Mouse (Mus musculus) midbrain, embryonic 11.5 days (tissue): ENCODE data around the gene Arhgef38. TPM values are rescaled to one million over a fixed set of nuclear protein-coding genes. Genes with fewer than 3 reads are reported as not detected.
A peak's percentile ranks its signal among the peaks of the same experiment; 100 is the strongest.

Experiments used
- ATAC-seq: fragments of 200-750 bp; cut with Nextera tagmentation; 2 replicates; pipeline ENCODE4 v1.8.0; 2017; ENCODE audit warnings: moderate TSS enrichment, moderate library complexity; ENCODE audit not compliant: low FRiP score
- DNase-seq: peaks from one replicate; pipeline ENCODE4 v3.0.0; 2015; ENCODE audit warnings: low spot score; ENCODE audit errors: missing footprints
- H3K27ac ChIP-seq: fragments of 300-500 bp; sonication (generic); 2 replicates; pipeline ENCODE4 v1.5.1; 2014; ENCODE audit warnings: low read depth, low read length
- H3K27me3 ChIP-seq: fragments of 300-500 bp; sonication (generic); 2 replicates; pipeline ENCODE4 v1.6.1; 2014; ENCODE audit warnings: mild to moderate bottlenecking, low read length, moderate library complexity, mixed read lengths; ENCODE audit not compliant: control insufficient read depth, insufficient read depth
- H3K36me3 ChIP-seq: fragments of 300-500 bp; sonication (generic); 2 replicates; pipeline ENCODE4 v1.6.1; 2014; ENCODE audit warnings: mild to moderate bottlenecking, low read length, moderate library complexity, mixed read lengths; ENCODE audit not compliant: control insufficient read depth, insufficient read depth
- H3K4me1 ChIP-seq: fragments of 300-500 bp; sonication (generic); 2 replicates; pipeline ENCODE4 v1.6.1; 2014; ENCODE audit warnings: low read length; ENCODE audit not compliant: control insufficient read depth, insufficient read depth
- H3K4me2 ChIP-seq: fragments of 300-500 bp; sonication (generic); 2 replicates; pipeline ENCODE4 v1.6.1; 2014; ENCODE audit warnings: mild to moderate bottlenecking, moderate library complexity
- H3K4me3 ChIP-seq: fragments of 300-500 bp; sonication (generic); 2 replicates; pipeline ENCODE4 v1.5.1; 2014; ENCODE audit warnings: low read depth, low read length
- H3K9ac ChIP-seq: fragments of 300-500 bp; sonication (generic); 2 replicates; pipeline ENCODE4 v1.6.1; 2014; ENCODE audit warnings: low read length
- H3K9me3 ChIP-seq: fragments of 300-500 bp; sonication (generic); 2 replicates; pipeline ENCODE4 v1.6.1; 2016; ENCODE audit warnings: low read length; ENCODE audit not compliant: control insufficient read depth
- WGBS: fragments of 180-500 bp; shearing (Covaris S2); extraction: QIAGEN DNeasy Blood & Tissue Kit; methylation state at CpG from one replicate; pipeline ENCODE4 v1.1.7; 2014; 5-methylcytosine and 5-hydroxymethylcytosine counted together
- polyA plus RNA-seq: library from polyadenylated mRNA; unstranded; fragments of >200 nt; fragmentation: Nextera tagmentation; extraction: Ambion mirVana; gene quantifications from 2 replicates; pipeline ENCODE4 v1.2.1, GENCODE M21; 2014

Arhgef38 gene
- polyA plus RNA-seq, 1 experiment from 2014 or later: 0.10 TPM

- no peak overlapping the region for H3K4me3 ChIP-seq
- H3K36me3 ChIP-seq: no peaks in the 10 kb centered on the region
- DNase-seq (no peak), ATAC-seq (no peak)
- H3K27ac ChIP-seq: no peak overlapping the region
- H3K9ac ChIP-seq: no peak overlapping the region
- no peaks in the 10 kb centered on the region for H3K27me3 ChIP-seq
- WGBS: 76% methylated on average over 12 of the region's 12 CpGs
- H3K4me2 ChIP-seq: no peak overlapping the region
- no peaks in the 10 kb centered on the region for H3K9me3 ChIP-seq
- no peaks in the 10 kb centered on the region for H3K4me1 ChIP-seq
Measured at GRCm38 (mm10) chr3:133176033-133176750, 58.6 kb downstream of the Arhgef38 start.

- no peaks in the 10 kb centered on the region for H3K36me3 ChIP-seq
- no peaks in the 10 kb centered on the region for H3K27me3 ChIP-seq
- DNase-seq (no peak), ATAC-seq (no peak)
- WGBS: 90% methylated on average over 4 of the region's 4 CpGs
- H3K9ac ChIP-seq: no peak overlapping the region
- no peaks in the 10 kb centered on the region for H3K9me3 ChIP-seq
- no peak overlapping the region for H3K4me2 ChIP-seq
- no peaks in the 10 kb centered on the region for H3K4me1 ChIP-seq
- no peak overlapping the region for H3K27ac ChIP-seq
- H3K4me3 ChIP-seq: no peak overlapping the region
Measured at GRCm38 (mm10) chr3:133172291-133172690, 62.5 kb downstream of the Arhgef38 start.

- Histone ChIP-seq H3K27ac (no peak overlapping the region), H3K27me3 (no peaks in the 10 kb centered on the region), H3K4me3 (no peak overlapping the region), H3K4me1 (no peaks in the 10 kb centered on the region), H3K9me3 (no peaks in the 10 kb centered on the region), H3K9ac (no peak overlapping the region), H3K4me2 (no peak overlapping the region), H3K36me3 (no peaks in the 10 kb centered on the region)
- ATAC-seq (no peak), DNase-seq (no peak)
- 91% methylated on average over 7 of the region's 7 CpGs for WGBS
Measured at GRCm38 (mm10) chr3:133169737-133170136, 65.0 kb downstream of the Arhgef38 start.

GRCm38 (mm10) chr3:133167550-133167949 lies 67.2 kb downstream of the Arhgef38 start:
- no peak for ATAC-seq
- no peak overlapping the region for H3K4me3 ChIP-seq
- WGBS: 88% methylated on average over 6 of the region's 6 CpGs

GRCm38 (mm10) chr3:133165130-133165529 lies 69.6 kb downstream of the Arhgef38 start:
- Histone ChIP-seq H3K27me3 (no peaks in the 10 kb centered on the region), H3K27ac (no peak overlapping the region), H3K4me2 (no peak overlapping the region), H3K4me1 (no peaks in the 10 kb centered on the region), H3K4me3 (no peak overlapping the region), H3K36me3 (no peaks in the 10 kb centered on the region), H3K9ac (no peak overlapping the region), H3K9me3 (no peaks in the 10 kb centered on the region)
- 54% methylated on average over 1 of the region's 1 CpGs for WGBS
- ATAC-seq (no peak), DNase-seq (no peak)

More at GRCm38 (mm10) chr3:133167550-133167949, 67.2 kb downstream of the Arhgef38 start:
- Histone ChIP-seq H3K9ac (no peak overlapping the region), H3K9me3 (no peaks in the 10 kb centered on the region), H3K4me2 (no peak overlapping the region), H3K4me1 (no peaks in the 10 kb centered on the region), H3K36me3 (no peaks in the 10 kb centered on the region), H3K27me3 (no peaks in the 10 kb centered on the region), H3K27ac (no peak overlapping the region)
- no peak for DNase-seq

GRCm38 (mm10) chr3:133163913-133164406 lies 70.8 kb downstream of the Arhgef38 start:
- H3K27me3 ChIP-seq: no peaks in the 10 kb centered on the region
- H3K36me3 ChIP-seq: no peaks in the 10 kb centered on the region
- H3K4me2 ChIP-seq: no peak overlapping the region
- DNase-seq (no peak), ATAC-seq (no peak)
- H3K4me3 ChIP-seq: no peak overlapping the region
- H3K4me1 ChIP-seq: no peaks in the 10 kb centered on the region
- WGBS: 88% methylated on average over 6 of the region's 6 CpGs
- no peak overlapping the region for H3K27ac ChIP-seq
- H3K9ac ChIP-seq: no peak overlapping the region
- H3K9me3 ChIP-seq: no peaks in the 10 kb centered on the region

GRCm38 (mm10) chr3:133163174-133163573 lies 71.6 kb downstream of the Arhgef38 start:
- no peaks in the 10 kb centered on the region for H3K27me3 ChIP-seq
- DNase-seq (no peak), ATAC-seq (peak; percentile 73)
- no peak overlapping the region for H3K9ac ChIP-seq
- H3K27ac ChIP-seq: no peak overlapping the region
- WGBS: 64% methylated on average over 7 of the region's 7 CpGs
- H3K36me3 ChIP-seq: no peaks in the 10 kb centered on the region
- no peak overlapping the region for H3K4me3 ChIP-seq
- H3K4me1 ChIP-seq: no peaks in the 10 kb centered on the region
- H3K4me2 ChIP-seq: no peak overlapping the region
- H3K9me3 ChIP-seq: no peaks in the 10 kb centered on the region

GRCm38 (mm10) chr3:133161407-133161806 lies 73.3 kb downstream of the Arhgef38 start:
- 90% methylated on average over 1 of the region's 1 CpGs for WGBS

GRCm38 (mm10) chr3:133158260-133158659 lies 76.5 kb downstream of the Arhgef38 start:
- Histone ChIP-seq H3K27ac (no peak overlapping the region), H3K27me3 (no peaks in the 10 kb centered on the region), H3K4me1 (no peaks in the 10 kb centered on the region), H3K9me3 (no peaks in the 10 kb centered on the region), H3K4me3 (no peak overlapping the region), H3K9ac (no peak overlapping the region), H3K36me3 (no peaks in the 10 kb centered on the region), H3K4me2 (no peak overlapping the region)
- no peak for DNase-seq
- ATAC-seq: no peak
- WGBS: 89% methylated on average over 5 of the region's 5 CpGs

More at GRCm38 (mm10) chr3:133161407-133161806, 73.3 kb downstream of the Arhgef38 start:
- ATAC-seq (no peak), DNase-seq (no peak)
- Histone ChIP-seq H3K27ac (no peak overlapping the region), H3K9me3 (no peaks in the 10 kb centered on the region), H3K36me3 (no peaks in the 10 kb centered on the region), H3K4me2 (no peak overlapping the region), H3K4me1 (no peaks in the 10 kb centered on the region), H3K27me3 (no peaks in the 10 kb centered on the region), H3K4me3 (no peak overlapping the region), H3K9ac (no peak overlapping the region)
